Mouse (Mus musculus) embryonic fibroblast, embryonic 13.5 days (primary cell): ENCODE measurements around the gene Ttc39b.

Source experiments
- CTCF ChIP-seq: IDR thresholded peaks from 2 replicates; pipeline ENCODE4 v1.5.1; 2011; ENCODE audit warnings: mild to moderate bottlenecking, control low read depth, low read length, moderate library complexity, borderline replicate concordance; ENCODE audit not compliant: insufficient read depth
- POLR2A ChIP-seq: IDR thresholded peaks from 2 replicates; pipeline ENCODE4 v1.6.1; 2011; ENCODE audit warnings: low read depth, mild to moderate bottlenecking, control low read depth, low read length, moderate library complexity

DNA sequence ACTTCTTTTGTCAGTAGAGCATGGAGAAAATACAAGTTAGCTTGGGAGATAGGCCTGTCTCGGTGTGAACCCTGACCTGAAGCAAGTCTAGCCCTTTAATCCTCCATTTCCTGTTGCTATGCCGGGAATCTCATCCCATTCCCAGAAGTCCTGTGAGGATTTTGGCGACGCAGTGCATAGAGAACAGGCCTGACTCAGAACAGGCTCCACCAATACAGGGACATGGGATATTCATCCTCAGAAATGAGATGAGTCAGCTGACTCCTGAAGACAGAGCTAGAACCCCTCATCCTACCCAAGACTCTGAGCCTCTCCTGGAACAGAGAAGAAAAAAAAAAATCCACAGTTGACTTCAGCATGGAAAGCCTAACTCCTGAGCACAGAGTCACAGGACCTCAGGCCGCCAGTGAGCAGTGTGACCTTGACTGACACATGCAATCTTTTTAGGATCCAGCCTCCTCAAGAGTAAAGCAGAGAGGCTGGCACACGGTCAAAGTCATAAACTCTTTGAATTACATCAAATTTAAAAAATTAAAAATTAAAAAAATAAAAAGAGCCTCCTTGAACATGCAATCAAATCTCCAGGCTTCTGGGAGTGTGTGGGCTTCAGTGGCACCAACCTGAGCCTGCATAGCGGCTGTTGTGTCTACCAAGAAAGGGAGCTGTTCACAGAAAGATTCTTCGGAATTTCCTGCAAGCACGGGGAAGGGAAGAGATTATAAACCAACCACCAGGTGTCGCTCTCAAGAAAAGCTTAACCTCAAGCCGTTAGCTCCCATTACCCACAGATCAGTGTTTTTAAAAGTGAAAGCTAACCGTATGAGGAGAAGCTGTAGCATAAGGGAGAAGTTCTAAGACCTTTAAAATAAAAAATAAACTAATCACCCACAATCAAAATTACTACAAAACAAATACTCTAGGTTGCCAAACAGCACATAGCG is 20.9 kb downstream of the Ttc39b start:
- TF ChIP-seq CTCF (no peak), POLR2A (no peak)
